Mouse (Mus musculus) stomach, postnatal 0 days (tissue): Measurements from ENCODE around the gene Cdc20. TPM values are rescaled to one million over a fixed set of nuclear protein-coding genes. Genes with fewer than 3 reads are reported as not detected.

Experiments
- ATAC-seq: fragments of 200-750 bp; cut with Nextera tagmentation; 2 replicates; pipeline ENCODE4 v1.8.0; 2017; ENCODE audit not compliant: low FRiP score, low TSS enrichment
- DNase-seq: peaks from one replicate; pipeline ENCODE4 v3.0.0-alpha.2; 2016; ENCODE audit warnings: low spot score
- H3K27ac ChIP-seq: fragments of 300-500 bp; sonication (generic); replicated peaks from 2 replicates; pipeline ENCODE4 v1.5.1; 2014; ENCODE audit warnings: mild to moderate bottlenecking, control low read depth
- H3K27me3 ChIP-seq: fragments of 300-500 bp; sonication (generic); 2 replicates; pipeline ENCODE4 v1.6.1; 2014; ENCODE audit warnings: low read length; ENCODE audit not compliant: control insufficient read depth, insufficient read depth
- H3K36me3 ChIP-seq: fragments of 300-500 bp; sonication (generic); 2 replicates; pipeline ENCODE4 v1.6.1; 2014; ENCODE audit warnings: low read length, mixed read lengths; ENCODE audit not compliant: control insufficient read depth, insufficient read depth
- H3K4me1 ChIP-seq: fragments of 300-500 bp; sonication (generic); replicated peaks from 2 replicates; pipeline ENCODE4 v1.6.1; 2014; ENCODE audit warnings: antibody characterized with exemption; ENCODE audit not compliant: control insufficient read depth, insufficient read depth
- H3K4me2 ChIP-seq: fragments of 300-500 bp; sonication (generic); replicated peaks from 2 replicates; pipeline ENCODE4 v1.6.1; 2014; ENCODE audit warnings: low read depth, mild to moderate bottlenecking, control low read depth, moderate library complexity
- H3K4me3 ChIP-seq: fragments of 300-500 bp; sonication (generic); 2 replicates; pipeline ENCODE4 v1.5.1; 2014; ENCODE audit warnings: low read depth, low read length, control low read depth
- H3K9ac ChIP-seq: fragments of 300-500 bp; sonication (generic); 2 replicates; pipeline ENCODE4 v1.6.1; 2014; ENCODE audit warnings: mild to moderate bottlenecking, low read length, control low read depth, mixed read lengths
- H3K9me3 ChIP-seq: fragments of 300-500 bp; sonication (generic); 2 replicates; pipeline ENCODE4 v1.6.1; 2016; ENCODE audit warnings: low read length; ENCODE audit not compliant: control insufficient read depth
- CTCF ChIP-seq: IDR thresholded peaks from 2 replicates; pipeline ENCODE4 v1.5.1; 2016; ENCODE audit warnings: antibody characterized with exemption, low read depth, mild to moderate bottlenecking, moderate library complexity
- EP300 ChIP-seq: optimal IDR thresholded peaks from 2 replicates; pipeline ENCODE3; 2016; ENCODE audit warnings: antibody characterized with exemption
- WGBS: fragments of 180-500 bp; shearing (Covaris S2); extraction: QIAGEN DNeasy Blood & Tissue Kit; methylation state at CpG from one replicate; pipeline ENCODE4 v1.1.7; 2014; 5-methylcytosine and 5-hydroxymethylcytosine counted together
- polyA plus RNA-seq: library from polyadenylated mRNA; unstranded; fragments of >200 nt; fragmentation: Nextera tagmentation; extraction: Ambion mirVana; gene quantifications from 2 replicates; pipeline ENCODE4 v1.2.1, GENCODE M21; 2015

Gene Cdc20
- polyA plus RNA-seq, 1 experiment from 2014 or later, result 67.3 TPM

DNA sequence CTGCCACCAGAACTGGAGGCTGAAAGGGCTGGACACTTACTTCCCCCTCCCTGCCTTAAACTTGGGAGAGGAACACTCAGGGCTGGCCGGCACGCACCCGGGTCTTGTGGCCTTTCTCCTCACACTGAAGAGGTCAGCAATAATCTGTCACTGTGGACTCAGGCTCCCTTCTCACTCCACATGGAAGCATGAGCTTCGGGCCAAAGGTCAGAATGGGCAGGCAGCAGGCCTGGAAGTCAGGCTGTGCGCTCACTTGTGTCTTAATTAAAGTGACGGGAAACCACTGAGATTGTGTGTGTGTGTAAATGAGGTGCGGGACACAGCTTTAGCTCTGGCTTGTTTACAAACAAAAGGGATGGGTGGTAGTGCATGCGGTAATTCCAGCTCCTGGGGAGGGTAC lies 4.8 kb downstream of the Cdc20 start:
- WGBS, result 72% methylated on average over 8 of the region's 8 CpGs
- Histone ChIP-seq H3K9me3 (no peaks in the 10 kb centered on the region), H3K36me3 (peaks cover 15% of the 10 kb centered on the region), H3K27me3 (no peaks in the 10 kb centered on the region), H3K4me3 (no peak overlapping the region), H3K4me2 (no peak overlapping the region), H3K27ac (no peak overlapping the region), H3K9ac (no peak overlapping the region), H3K4me1 (peaks cover 11% of the 10 kb centered on the region)
- DNase-seq, result no peak
- ATAC-seq, result no peak
- TF ChIP-seq EP300, result no peak
- TF ChIP-seq CTCF, result no peak

DNA sequence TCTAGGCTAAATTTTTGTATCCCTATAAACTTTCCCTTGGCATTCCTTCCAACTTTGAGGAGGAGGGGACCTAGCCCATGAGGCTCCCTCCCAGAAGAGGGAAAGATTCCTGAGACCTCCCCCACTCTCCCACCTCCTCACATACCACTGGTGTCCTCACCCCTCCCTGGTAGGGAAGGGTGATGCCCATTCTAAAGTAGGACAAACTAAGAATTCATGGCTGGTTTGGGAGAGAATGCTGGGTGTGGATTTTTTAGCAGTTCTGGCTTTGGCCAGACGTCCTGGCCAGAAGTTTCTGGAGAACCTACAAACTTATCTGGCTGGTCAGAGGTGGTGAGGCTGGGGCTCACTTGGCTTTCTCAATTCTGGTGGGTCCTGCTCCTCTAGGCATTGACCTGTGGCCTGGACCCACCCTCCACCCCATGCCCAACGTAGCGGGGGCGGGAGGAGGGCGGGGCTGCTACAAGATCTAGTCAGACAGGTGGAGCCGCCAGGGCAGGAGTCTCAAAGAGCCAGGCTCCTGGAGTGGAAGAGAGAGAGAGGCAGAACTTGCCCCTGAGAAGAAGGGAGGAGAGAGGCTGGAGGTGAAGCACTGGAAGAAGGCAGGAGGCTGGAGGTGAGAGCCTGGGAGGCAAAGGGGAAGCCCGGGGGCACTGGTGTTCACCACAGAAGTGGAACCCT lies 7.8 kb downstream of the Cdc20 start:
- peak overlapping the region; percentile 91 for H3K4me2 ChIP-seq
- peak overlapping the region; percentile 77 for H3K4me3 ChIP-seq
- peaks cover 15% of the 10 kb centered on the region for H3K36me3 ChIP-seq
- H3K9me3 ChIP-seq, result no peaks in the 10 kb centered on the region
- no peak for TF ChIP-seq CTCF
- no peak for TF ChIP-seq EP300
- no peak for ATAC-seq
- peak overlapping the region; percentile 94 for H3K27ac ChIP-seq
- 37% methylated on average over 6 of the region's 7 CpGs for WGBS
- peak; percentile 70 for DNase-seq
- peak overlapping the region; percentile 84 for H3K9ac ChIP-seq
- no peaks in the 10 kb centered on the region for H3K27me3 ChIP-seq
- H3K4me1 ChIP-seq, result peaks cover 4% of the 10 kb centered on the region

DNA sequence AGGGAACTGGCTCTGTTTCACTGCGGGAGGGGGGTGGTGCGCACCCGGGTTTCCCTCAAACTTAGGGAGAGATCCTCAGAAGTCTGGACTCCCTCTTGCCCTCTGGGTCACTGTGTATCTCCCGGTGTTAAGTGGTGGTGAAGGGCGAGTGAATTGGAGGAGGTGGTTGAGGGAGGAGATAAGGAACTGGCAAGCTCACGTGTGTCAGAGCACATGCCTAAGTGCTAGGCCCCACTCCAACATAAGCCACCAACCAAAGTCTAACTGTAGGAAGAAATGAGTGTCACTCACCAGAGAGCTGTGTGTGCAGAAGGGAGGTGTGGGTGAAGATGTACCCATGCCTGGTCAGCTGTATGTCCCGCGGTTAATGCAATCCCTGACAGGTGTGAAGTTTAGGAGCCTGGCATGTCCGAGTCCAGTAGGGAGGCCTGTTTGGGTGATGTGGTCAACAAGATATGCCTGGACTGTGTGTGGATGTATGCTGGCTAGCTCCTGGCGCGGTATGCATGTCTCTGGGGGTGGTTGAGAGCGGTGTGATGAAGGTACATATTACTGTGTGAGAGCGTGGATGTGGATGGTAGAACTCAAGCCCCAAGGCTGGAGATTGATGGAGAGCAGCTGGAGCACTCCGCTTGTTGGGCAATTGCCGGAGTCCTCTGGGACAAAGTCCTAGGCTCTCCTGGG lies 8.5 kb downstream of the Cdc20 start:
- Histone ChIP-seq H3K27ac (peak overlapping the region; percentile 94), H3K27me3 (no peaks in the 10 kb centered on the region), H3K4me1 (peaks cover 4% of the 10 kb centered on the region), H3K4me3 (peak overlapping the region; percentile 77), H3K4me2 (peak overlapping the region; percentile 91), H3K36me3 (peaks cover 15% of the 10 kb centered on the region), H3K9me3 (no peaks in the 10 kb centered on the region), H3K9ac (peak overlapping the region; percentile 84)
- ATAC-seq, result peak; percentile 51
- 20% methylated on average over 15 of the region's 15 CpGs for WGBS
- peak; percentile 52 for DNase-seq
- TF ChIP-seq EP300 (no peak), CTCF (no peak)

DNA sequence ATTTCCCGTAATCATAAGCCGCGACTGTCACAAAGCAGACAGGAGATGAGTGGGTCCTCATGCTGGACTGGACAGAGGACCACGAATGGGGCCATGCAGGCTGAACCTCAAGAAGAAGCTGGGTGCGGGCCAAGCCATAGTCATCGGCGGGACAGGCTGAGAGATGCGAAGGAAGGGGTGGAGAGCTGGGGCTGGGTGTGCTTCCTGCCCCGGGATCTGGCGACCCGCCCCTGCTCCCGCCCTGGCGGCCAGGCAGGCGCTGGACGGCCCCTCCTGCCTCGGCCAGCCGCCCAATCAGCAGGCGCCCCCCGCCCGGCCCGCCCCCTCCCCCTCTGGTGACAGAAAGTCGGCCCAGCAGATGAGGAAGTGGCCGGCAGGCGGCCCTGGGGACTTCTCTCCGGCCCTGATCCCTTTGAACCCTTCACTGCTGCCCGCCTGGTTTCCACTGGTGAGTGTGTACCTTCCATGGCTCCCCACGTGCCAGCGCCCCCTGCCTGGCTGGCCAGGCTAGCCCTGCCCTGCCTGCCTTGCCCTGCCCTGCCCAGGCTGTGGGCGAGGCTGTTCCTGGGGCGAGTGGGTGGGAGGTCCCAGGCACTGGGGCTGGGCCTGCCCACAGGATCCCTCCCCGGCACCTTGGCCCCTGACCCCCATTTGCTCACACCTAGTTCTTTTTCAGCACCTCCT lies 9.2 kb downstream of the Cdc20 start, which contains the start of gene Elovl1:
Gene Elovl1 (plus strand): TSS at position 326 of the 684 bp plus-strand sequence.
- Histone ChIP-seq H3K36me3 (peaks cover 15% of the 10 kb centered on the region), H3K4me2 (peak within 1 kb of the TSS; percentile 91), H3K9ac (peak within 1 kb of the TSS; percentile 84), H3K27ac (peak within 1 kb of the TSS; percentile 94), H3K4me1 (peaks cover 4% of the 10 kb centered on the region), H3K4me3 (peak within 1 kb of the TSS; percentile 77), H3K27me3 (no peaks in the 10 kb centered on the region), H3K9me3 (no peaks in the 10 kb centered on the region)
- WGBS, result 0% methylated on average over 17 of the region's 31 CpGs
- ATAC-seq, result peak; percentile 96
- DNase-seq, result peak; percentile 96
- TF ChIP-seq EP300, result no peak
- TF ChIP-seq CTCF, result peak; percentile 69

DNA sequence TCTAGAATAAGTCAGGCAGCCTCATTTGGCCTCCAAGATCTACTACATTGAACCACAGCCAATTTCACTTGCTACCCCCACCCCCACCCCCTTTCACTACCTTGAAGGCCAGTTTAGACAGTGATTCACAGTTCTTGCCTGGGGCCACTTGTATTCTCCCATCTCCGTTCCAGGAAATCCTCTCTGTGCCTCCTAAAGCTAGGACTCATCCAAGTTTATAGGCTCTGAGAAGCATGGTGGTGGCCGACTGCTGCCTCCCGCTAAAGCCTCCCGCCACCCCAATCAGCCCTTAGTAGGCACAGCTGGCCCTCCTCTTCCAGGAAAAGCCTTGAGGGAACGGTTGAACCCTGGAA lies 9.8 kb downstream of the Cdc20 start:
- ATAC-seq, result no peak

More for the DNA sequence above, 9.8 kb downstream of the Cdc20 start:
- Histone ChIP-seq H3K9ac (peak overlapping the region; percentile 84), H3K27me3 (no peaks in the 10 kb centered on the region), H3K4me3 (peak overlapping the region; percentile 77), H3K4me1 (peaks cover 4% of the 10 kb centered on the region), H3K36me3 (peaks cover 12% of the 10 kb centered on the region), H3K9me3 (no peaks in the 10 kb centered on the region), H3K27ac (peak overlapping the region; percentile 94), H3K4me2 (peak overlapping the region; percentile 91)
- DNase-seq, result no peak
- WGBS, result 2% methylated on average over 5 of the region's 5 CpGs
- TF ChIP-seq CTCF, result no peak
- no peak for TF ChIP-seq EP300
